Mouse (Mus musculus): ENCODE measurements around the gene Ipo7. TPM values are rescaled to one million over a fixed set of nuclear protein-coding genes. Genes with fewer than 3 reads are reported as not detected.
"Not testable (repeated sequence)": the region's sequence is repeated elsewhere in the genome, so short reads cannot be mapped to it uniquely, and the experiment has no call there.

The Ipo7 gene
- total RNA-seq, 2 experiments from 2014 or later: 74.3 to 79.4 TPM

- intact Hi-C loops (cut with DNase I): no loop called here
- DNase-seq: no peak
Measured at GRCm38 (mm10) chr7:110014272-110014671, 3.8 kb upstream of the Ipo7 start.

GRCm38 (mm10) chr7:110018631-110019482, 783 bp downstream of the Ipo7 start:
- peak; percentile 60 to 70 for DNase-seq
- intact Hi-C loops (cut with DNase I): no loop called here

DNA sequence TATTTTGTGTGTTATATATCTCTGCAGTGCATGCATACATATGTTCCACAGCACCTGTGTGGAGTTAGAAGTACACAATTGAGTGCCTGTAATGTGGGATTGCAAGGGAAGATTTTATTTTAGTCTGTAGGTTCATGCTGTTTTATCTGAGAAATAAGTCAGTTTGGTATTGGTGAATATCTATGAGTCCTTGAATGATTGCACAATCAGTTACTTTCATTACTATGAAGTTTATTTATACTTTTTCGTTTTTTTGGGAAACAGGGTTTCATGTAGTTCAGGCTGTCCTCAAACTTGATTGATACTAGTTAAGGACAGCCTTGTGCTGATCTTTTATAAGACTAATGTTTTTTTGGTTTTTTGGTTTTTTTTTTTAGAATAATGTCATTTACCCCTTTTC, 5.5 kb downstream of the Ipo7 start:
- no peak for DNase-seq
- intact Hi-C loops (cut with DNase I): loop anchor here (5.0 kb wide), 1 partner anchor 36 kb away; the partner anchor contains the start of gene Tmem41b

GRCm38 (mm10) chr7:110026594-110026993, 8.5 kb downstream of the Ipo7 start:
- intact Hi-C loops (cut with DNase I): no loop called here
- DNase-seq: no peak

DNA sequence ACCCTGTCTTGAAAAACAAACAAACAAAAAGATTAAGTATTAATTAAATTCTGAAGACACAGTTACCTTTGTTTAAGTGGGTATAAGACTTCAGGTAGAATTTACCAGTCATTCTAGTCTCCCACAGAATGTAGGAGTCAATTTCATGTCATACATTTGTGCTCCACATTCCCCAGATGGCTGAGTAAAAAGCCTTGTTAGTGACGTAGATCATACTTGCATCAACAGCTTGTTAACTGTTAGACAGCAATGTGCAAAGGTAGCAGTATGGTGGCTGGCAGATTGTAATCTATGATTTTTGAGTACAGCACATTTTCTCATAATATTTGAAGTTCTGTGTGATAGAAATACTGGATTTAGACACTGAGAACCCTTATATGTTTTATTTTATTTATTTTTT, 10.8 kb downstream of the Ipo7 start:
- intact Hi-C loops (cut with DNase I): no loop called here
- no peak for DNase-seq

DNA sequence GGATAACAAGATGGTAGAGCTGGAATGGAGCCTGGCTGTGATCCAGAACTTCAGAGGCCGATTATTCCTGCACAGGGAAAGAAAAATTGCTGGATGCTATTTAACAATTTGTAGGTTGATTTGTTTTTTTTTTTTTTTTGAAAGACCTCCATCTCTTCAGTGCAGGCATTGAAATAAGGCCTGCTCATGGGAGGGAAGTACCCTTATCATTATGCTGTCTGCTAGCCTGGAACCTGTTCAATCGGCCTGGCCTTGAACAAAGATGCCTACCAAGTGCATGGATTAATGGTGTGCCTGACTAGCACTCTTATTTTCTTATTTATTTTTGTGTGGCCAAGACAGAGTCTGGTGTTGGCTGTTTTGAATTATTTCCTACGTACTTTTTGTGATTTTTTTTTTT, 12.3 kb downstream of the Ipo7 start:
- intact Hi-C loops (cut with DNase I): no loop called here
- no peak for DNase-seq

- DNase-seq; intact Hi-C loops (cut with DNase I): not testable (repeated sequence)
Measured at GRCm38 (mm10) chr7:110057723-110058122, 39.6 kb downstream of the Ipo7 start.

DNA sequence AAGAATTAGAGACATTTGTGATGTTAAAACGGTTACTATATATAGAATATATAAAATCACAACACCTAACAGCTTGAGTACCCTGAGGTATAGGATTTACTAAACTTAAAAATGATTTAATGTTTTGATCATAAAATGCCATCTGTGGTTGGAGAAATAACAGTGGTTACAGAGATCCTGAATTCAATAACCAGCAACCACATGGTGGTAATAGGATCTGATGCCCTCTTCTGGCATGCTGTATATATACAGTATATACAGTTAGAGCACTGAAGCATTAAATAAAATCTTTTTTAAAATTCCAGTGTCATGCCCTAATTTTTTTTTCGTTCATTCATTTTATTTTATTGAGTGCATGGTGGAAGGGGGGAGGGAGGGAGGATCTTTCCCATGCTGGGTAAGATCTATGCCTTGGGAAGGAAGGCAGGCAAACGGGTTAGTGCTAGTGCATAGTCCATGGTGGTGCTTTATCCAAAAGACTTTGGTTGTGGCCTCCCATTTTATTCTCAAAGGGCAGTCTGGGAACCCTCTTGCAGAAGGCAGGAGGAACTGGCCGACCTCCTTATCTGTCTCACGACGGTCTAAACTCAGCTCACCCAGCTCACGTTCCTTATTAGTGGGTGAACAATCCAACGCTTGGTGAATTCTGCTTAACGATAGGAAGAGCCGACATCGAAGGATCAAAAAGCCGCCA, 41.2 kb downstream of the Ipo7 start:
- DNase-seq: no peak
- intact Hi-C loops (cut with DNase I): no loop called here

- no peak for DNase-seq
- intact Hi-C loops (cut with DNase I): loop anchor here (2.0 kb wide), 1 partner anchor 73 kb away; the partner anchor contains the start of gene Tmem41b
Measured at GRCm38 (mm10) chr7:110060106-110060668, 42.1 kb downstream of the Ipo7 start.

DNA sequence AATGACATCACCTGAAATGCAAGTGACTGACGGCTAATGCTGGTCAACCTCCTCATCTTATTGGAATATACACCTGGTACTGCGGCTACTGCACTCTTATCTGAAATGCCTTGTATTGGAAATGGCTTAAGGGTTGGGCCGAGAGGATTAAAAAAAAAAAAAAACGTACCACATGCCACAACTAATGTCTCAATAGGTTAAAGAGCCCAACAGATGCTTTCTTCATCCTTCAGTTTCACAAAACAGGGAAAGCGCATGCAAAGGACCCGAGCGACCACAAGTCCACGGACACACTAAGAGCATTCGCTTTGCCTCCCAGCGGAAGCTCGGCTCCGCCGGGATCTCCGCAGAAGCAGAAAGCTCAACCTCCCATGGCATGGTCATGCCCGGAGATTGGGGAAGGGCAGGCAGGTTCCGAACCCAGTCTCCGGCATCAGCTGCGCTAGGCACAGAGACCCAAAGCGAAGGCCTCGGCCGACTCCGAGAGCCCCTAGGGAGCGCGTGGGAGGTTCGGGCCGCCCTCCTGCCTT, 42.7 kb downstream of the Ipo7 start:
- intact Hi-C loops (cut with DNase I): loop anchor here (2.0 kb wide), 1 partner anchor 74 kb away; the partner anchor contains the start of gene Tmem41b

GRCm38 (mm10) chr7:110061199-110061751, 43.2 kb downstream of the Ipo7 start, which contains the start of gene Zfp143:
Gene Zfp143, plus strand, starts transcription at chr7:110061217.
- intact Hi-C loops (cut with DNase I): loop anchor here (2.0 kb wide), 1 partner anchor 74 kb away; the partner anchor contains the start of gene Tmem41b

More for the DNA sequence above, 42.7 kb downstream of the Ipo7 start:
- no peak for DNase-seq

DNA sequence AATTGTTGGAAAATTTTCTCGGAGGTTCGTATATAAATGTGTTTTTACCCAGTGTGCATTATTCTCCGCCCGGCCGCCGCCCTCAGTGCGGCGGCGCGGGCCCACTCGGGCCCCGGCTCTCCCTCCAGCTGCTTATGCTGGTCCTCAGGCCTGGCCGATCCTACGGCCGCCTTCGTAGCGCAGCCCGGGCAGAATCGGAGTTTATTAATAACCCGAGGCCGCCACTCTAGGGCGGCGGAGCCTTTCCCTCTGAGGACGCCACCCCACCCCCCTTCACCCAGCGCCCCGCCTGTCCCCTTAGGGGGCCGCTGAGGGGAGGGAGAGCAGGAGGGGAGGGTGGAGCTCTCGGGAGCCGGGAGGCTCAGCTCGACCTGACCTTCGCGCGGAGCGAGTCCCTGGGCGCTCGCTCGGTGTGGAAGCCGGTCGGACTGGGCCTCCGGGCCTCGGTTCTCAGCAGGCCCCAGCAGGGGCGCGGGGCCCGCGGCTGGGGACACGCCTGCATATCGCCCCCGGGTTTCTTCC, 43.7 kb downstream of the Ipo7 start:
- DNase-seq: peak; percentile 82 to 88
- intact Hi-C loops (cut with DNase I): loop anchor here (2.0 kb wide), 1 partner anchor 75 kb away; the partner anchor contains the start of gene Tmem41b

More at GRCm38 (mm10) chr7:110061199-110061751, 43.2 kb downstream of the Ipo7 start, which contains the start of gene Zfp143:
- peak; percentile 99 to 100 for DNase-seq

GRCm38 (mm10) chr7:110063731-110064130, 45.7 kb downstream of the Ipo7 start:
- intact Hi-C loops (cut with DNase I): no loop called here
- DNase-seq: no peak

DNA sequence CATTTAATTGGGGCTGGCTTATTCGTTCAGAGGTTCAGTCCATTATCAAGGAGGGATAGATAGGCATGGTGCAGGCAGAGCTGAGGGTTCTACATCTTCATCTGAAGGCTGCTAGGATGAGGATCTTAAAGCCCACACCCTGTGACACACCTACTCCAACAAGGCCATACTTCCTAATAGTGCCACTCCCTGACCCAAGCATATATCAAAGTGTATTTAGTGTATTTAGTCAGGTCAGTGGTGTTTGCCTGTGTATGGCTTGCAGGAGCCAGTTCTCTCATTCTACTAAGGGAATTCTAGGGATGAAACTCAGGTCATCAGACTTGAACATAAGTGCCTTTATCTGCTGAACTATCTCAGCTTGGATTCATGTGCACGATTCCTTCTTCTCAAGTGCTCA, 51.0 kb downstream of the Ipo7 start:
- intact Hi-C loops (cut with DNase I): no loop called here
- DNase-seq: no peak

- DNase-seq: no peak
- intact Hi-C loops (cut with DNase I): no loop called here
Measured at GRCm38 (mm10) chr7:110078168-110078567, 60.1 kb downstream of the Ipo7 start.

GRCm38 (mm10) chr7:110083386-110084165, 65.5 kb downstream of the Ipo7 start:
- intact Hi-C loops (cut with DNase I): no loop called here
- DNase-seq: peak; percentile 21 to 33

GRCm38 (mm10) chr7:110085217-110085616, 67.1 kb downstream of the Ipo7 start:
- intact Hi-C loops (cut with DNase I): no loop called here
- no peak for DNase-seq

DNA sequence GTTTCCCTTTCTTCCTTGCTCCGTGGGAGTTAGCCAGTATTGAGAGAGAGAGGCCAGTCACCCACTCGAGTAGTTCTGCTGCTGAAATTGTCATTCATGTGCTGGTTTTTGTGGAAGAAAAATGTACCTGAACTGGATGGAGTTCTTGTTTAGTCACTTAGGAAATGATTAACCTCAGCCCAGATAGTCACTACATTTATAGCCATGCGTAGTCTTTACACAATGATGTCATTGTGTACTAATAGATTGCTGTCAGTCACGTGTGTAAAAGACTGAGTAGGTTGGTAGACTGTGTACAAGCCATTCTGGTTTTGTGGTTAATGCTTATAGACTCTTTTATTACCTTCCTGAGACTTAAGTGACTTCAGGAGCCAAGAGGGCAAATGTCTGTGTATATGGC, 69.8 kb downstream of the Ipo7 start:
- intact Hi-C loops (cut with DNase I): no loop called here
- no peak for DNase-seq

GRCm38 (mm10) chr7:110091670-110092069, 73.6 kb downstream of the Ipo7 start:
- no peak for DNase-seq
- intact Hi-C loops (cut with DNase I): no loop called here

All from gastrocnemius, postnatal 36 days (tissue).